Mouse (Mus musculus) brain, embryonic 14.5 days (tissue): ENCODE results near the gene Nmnat2.

Experiments used
- CTCF ChIP-seq: fragments of 200-500 bp; IDR thresholded peaks from 2 replicates; pipeline ENCODE4 v1.5.1; 2012; ENCODE audit warnings: inconsistent platforms, mild to moderate bottlenecking, moderate library complexity, borderline replicate concordance; ENCODE audit not compliant: insufficient read depth, insufficient read length; ENCODE audit errors: extremely low read depth
- POLR2A ChIP-seq: fragments of 200-500 bp; IDR thresholded peaks from 2 replicates; pipeline ENCODE4 v1.6.1; 2012; ENCODE audit warnings: mild to moderate bottlenecking, inconsistent platforms, borderline replicate concordance; ENCODE audit not compliant: poor library complexity, insufficient read depth, insufficient read length, severe bottlenecking; ENCODE audit errors: extremely low read depth

- no peak for TF ChIP-seq POLR2A
- no peak for TF ChIP-seq CTCF
Observed at GRCm38 (mm10) chr1:153093172-153093571, 138.4 kb downstream of the Nmnat2 start.
